Mouse (Mus musculus) lung, postnatal 25 days (tissue): ENCODE measurements around the gene Myl9.

Source experiments
- DNase-seq: peaks from one replicate; pipeline ENCODE4 v3.0.0; 2022; ENCODE audit warnings: low spot score

Myl9 gene

GRCm38 (mm10) chr2:156774738-156775454 lies at the start of gene Myl9:
Gene Myl9, plus strand, starts transcription at chr2:156775420.
- DNase-seq = peak; percentile 39

GRCm38 (mm10) chr2:156726344-156726743 lies 48.9 kb upstream of the Myl9 start:
- peak; percentile 71 for DNase-seq

- no peak for DNase-seq
These were observed 48.3 kb upstream of the Myl9 start for GRCm38 (mm10) chr2:156726878-156727277.

- DNase-seq = peak; percentile 48
These were observed 45.4 kb upstream of the Myl9 start for GRCm38 (mm10) chr2:156729537-156730469.

GRCm38 (mm10) chr2:156730501-156730921 lies 44.7 kb upstream of the Myl9 start:
- DNase-seq = no peak

- DNase-seq = no peak
These were observed 43.6 kb upstream of the Myl9 start for GRCm38 (mm10) chr2:156731592-156731991.

GRCm38 (mm10) chr2:156732109-156732508 lies 43.1 kb upstream of the Myl9 start:
- DNase-seq = peak; percentile 89

GRCm38 (mm10) chr2:156735761-156736335 lies 39.4 kb upstream of the Myl9 start:
- DNase-seq = no peak

GRCm38 (mm10) chr2:156736846-156737245 lies 38.4 kb upstream of the Myl9 start:
- no peak for DNase-seq

- no peak for DNase-seq
These were observed 37.2 kb upstream of the Myl9 start for GRCm38 (mm10) chr2:156737976-156738375.

GRCm38 (mm10) chr2:156741265-156741664 lies 34.0 kb upstream of the Myl9 start:
- DNase-seq = no peak

GRCm38 (mm10) chr2:156741998-156742397 lies 33.2 kb upstream of the Myl9 start:
- DNase-seq = no peak

GRCm38 (mm10) chr2:156743248-156743647 lies 32.0 kb upstream of the Myl9 start:
- DNase-seq = no peak

- no peak for DNase-seq
These were observed 30.8 kb upstream of the Myl9 start for GRCm38 (mm10) chr2:156744414-156744813.

- DNase-seq = no peak
These were observed 27.9 kb upstream of the Myl9 start for GRCm38 (mm10) chr2:156747315-156747714.

- DNase-seq = no peak
These were observed 25.5 kb upstream of the Myl9 start for GRCm38 (mm10) chr2:156749687-156750086.

- DNase-seq = no peak
These were observed 18.3 kb upstream of the Myl9 start for GRCm38 (mm10) chr2:156756937-156757336.

- DNase-seq = no peak
These were observed 14.2 kb upstream of the Myl9 start for GRCm38 (mm10) chr2:156760843-156761505.

- DNase-seq = no peak
These were observed 13.5 kb upstream of the Myl9 start for GRCm38 (mm10) chr2:156761521-156762278.

GRCm38 (mm10) chr2:156762499-156762898 lies 12.7 kb upstream of the Myl9 start:
- no peak for DNase-seq

- DNase-seq = peak; percentile 55
These were observed 12.1 kb upstream of the Myl9 start for GRCm38 (mm10) chr2:156763101-156763500.
